Mouse (Mus musculus): ENCODE results near the gene Wnk1.

The Wnk1 gene

DNA sequence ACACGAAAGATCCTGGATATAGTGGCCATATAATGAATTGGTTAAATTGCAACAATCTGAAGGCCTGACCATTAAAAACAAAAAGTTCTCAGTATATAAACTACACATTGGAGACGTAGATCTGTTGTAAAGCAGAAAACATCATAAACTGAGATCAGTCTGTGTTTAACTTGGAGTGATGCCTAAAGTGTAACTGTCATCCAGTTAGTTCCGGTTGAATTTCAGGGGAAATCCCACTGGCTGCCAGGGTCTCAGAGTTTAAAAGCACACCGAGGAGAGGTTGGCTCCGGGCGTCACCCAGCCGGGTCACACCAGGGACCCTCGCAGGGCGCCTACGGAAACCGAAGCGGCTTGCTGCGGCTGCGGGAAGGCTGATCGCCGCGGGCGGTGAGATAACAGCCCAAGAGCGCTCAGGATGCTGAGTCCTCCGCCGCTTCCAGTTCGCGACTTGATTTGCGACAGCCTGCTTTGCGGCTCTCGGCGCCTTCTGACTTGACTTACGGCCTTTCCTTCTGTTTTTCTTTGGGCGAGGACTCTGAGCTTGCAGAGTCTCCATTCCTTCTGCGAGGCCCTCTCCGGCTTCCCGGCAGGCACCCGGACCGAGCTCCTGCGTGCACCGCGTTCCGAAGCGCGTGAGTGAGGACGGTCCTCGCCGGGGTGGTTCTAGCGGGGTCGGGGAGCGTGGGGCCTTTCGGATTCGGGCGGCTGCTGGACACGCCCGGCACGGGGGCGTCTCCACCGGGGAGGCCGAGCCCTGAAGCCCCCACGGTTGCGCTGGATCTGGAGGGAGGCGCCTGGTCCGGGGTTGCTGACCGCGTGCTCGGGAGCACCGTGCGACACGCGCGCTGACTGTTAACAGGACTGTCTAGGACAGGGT is 136.0 kb downstream of the Wnk1 start, which contains the start of gene Rad52:
TSS of gene Rad52 (plus strand) at position 495 of the 877 bp plus-strand sequence.
- peak; percentile 84 to 89 for DNase-seq

DNA sequence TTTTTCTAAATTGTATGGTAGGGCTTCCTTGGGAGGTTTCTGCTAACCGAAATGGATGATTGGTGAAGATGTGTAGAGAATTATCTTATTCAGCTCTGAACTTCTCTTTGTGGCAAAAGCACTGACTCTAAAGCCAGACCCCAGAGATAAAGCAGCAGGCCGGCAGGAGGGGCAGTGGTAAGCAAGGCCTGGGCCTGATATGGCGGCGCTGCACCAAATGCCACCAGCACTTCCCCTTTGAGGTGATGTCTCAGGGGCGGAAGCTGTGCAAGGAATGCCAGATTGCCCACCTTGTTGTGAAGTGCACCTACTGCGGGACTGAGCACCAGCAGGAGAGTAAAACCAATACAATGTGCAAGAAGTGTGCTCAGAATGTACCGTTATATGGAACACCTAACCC is 145.8 kb downstream of the Wnk1 start:
- DNase-seq = no peak

DNA sequence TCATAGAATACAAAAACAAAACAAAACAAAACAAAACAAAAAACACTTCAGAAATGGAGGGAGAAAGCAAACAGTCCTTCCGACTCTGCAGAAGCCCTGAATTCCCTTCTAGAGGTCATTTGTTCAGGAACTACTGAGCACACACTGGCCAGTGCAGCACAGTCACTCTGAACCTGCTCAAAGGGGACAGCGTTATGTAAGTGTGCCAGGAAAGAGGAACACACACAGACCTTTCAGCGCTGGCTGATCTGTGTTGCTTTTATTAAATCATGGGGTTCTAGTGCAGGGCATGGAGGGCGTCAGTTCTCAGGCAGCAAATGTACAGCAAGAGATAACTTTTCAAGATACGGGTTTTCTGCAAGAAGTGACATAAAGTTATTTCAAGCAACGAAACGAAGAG is 155.3 kb downstream of the Wnk1 start:
- DNase-seq = no peak

Data from lung, adult 18-20 months (tissue).